Mouse (Mus musculus): ENCODE data around the gene Arf4. TPM values are rescaled to one million over a fixed set of nuclear protein-coding genes. Genes with fewer than 3 reads are reported as not detected.

The Arf4 gene
- total RNA-seq (2021), result 100 to 1,000 TPM; 108 to 114 TPM
- long read RNA-seq, experiment 1, transcript Arf4-201 (6 exons, 2,165 nt), result major isoform, 88 of 91 reads
- long read RNA-seq, experiment 1, partial matches to known transcripts, result 0 of 91 reads
- long read RNA-seq, experiment 1, other reads (novel, unspliced or antisense), result 3 of 91 reads
- long read RNA-seq, experiment 2, transcript Arf4-201 (6 exons, 2,165 nt), result major isoform, 64 of 67 reads
- long read RNA-seq, experiment 2, partial matches to known transcripts, result 1 of 67 reads
- long read RNA-seq, experiment 2, other reads (novel, unspliced or antisense), result 2 of 67 reads

DNA sequence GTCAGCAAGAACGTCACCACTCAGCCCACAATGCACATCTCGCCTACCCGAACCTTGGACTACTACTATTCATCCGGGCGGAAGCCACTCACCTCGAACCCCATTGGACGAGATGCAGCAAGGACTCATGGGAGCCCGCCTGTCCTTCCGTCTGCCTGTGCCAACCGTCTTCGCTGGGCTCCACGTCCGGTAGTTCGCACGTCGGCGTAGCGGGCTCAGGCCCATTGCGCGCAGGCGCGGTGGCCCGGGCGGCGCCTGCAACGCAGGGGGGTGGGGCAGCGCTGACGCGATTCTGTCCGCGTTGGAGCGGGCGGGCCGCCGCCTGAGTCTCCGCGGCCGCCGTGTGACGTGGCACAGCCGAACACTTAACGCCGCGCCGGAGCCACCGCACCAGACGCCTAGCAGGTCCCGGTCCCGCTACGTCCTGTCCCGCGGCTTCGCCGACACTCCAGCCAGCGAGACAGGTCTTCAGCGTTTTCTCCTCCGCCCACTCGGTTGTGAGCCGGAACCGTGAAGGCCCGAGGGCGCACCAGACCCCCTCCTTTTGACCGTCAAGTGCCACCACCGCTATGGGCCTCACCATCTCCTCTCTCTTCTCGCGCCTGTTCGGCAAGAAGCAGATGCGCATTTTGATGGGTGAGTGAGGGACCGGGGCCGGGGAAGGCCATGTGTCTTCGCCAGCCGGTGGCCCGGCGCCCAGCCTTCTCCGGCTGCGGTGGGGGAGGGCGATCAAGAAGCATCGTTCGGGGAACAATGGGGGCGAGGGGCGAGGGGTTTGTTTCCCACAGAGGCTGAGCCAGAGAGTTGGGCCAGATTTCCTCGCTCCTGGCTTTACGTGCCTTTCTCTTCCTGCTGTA lies at the start of gene Arf4:
Gene Arf4, plus strand, starts transcription at position 224 of the 857 bp plus-strand sequence.
- intact Hi-C loops (cut with DNase I), result loop anchor here (2.0 to 5.0 kb wide), 3 partner anchors 31 to 151 kb away; partner anchors contain the start of gene Pde12
- no peak for TF ChIP-seq CTCF (IDR thresholded peaks at IDR 0.05)

DNA sequence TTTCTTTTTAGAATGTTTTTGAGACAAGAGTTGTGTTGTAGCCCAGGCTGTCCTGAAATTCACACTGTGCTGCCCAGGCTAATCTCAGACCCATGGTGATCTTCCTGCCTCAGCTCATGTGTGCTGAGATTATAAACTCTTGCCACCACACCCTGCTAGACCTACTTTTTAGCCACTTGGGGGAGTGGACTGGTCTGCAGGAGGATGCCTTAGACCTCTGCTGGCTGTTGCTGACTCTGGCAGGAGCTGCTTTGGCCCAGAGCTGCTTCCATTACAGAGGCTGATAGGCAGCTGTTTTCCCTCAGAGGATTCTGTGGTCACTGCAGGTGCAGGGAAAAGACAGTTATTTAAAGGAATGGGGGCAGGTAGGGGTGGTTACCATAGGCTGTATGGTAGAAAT lies 46.5 kb upstream of the Arf4 start:
- Histone ChIP-seq H3K4me3 (no peak overlapping the region), H3K27ac (no peak overlapping the region)
- intact Hi-C loops (cut with DNase I), result no loop called here
- no peak for TF ChIP-seq CTCF (IDR thresholded peaks at IDR 0.05)
- no peak for DNase-seq (ENCODE audit: extremely low spot score in 1 of 2, low spot score in 2 of 2)

More for the DNA sequence above, at the start of gene Arf4:
- H3K4me3 ChIP-seq, result peak within 1 kb of the TSS; percentile 73
- peak within 1 kb of the TSS; percentile 94 for H3K27ac ChIP-seq
- DNase-seq (ENCODE audit: extremely low spot score in 1 of 2, low spot score in 2 of 2), result peak; percentile 98 to 99

GRCm38 (mm10) chr14:26593281-26593895 lies 44.5 kb upstream of the Arf4 start:
- intact Hi-C loops (cut with DNase I), result no loop called here
- no peak overlapping the region for H3K4me3 ChIP-seq
- no peak overlapping the region for H3K27ac ChIP-seq
- no peak for DNase-seq (ENCODE audit: extremely low spot score in 1 of 2, low spot score in 2 of 2)
- no peak for TF ChIP-seq CTCF (IDR thresholded peaks at IDR 0.05)

GRCm38 (mm10) chr14:26595167-26595566 lies 42.7 kb upstream of the Arf4 start:
- Histone ChIP-seq H3K27ac (no peak overlapping the region), H3K4me3 (no peak overlapping the region)
- no peak for DNase-seq (ENCODE audit: extremely low spot score in 1 of 2, low spot score in 2 of 2)
- intact Hi-C loops (cut with DNase I), result loop anchor here (1.0 kb wide), 1 partner anchor 15 kb away; no protein-coding TSS in a partner anchor
- no peak for TF ChIP-seq CTCF (IDR thresholded peaks at IDR 0.05)

- intact Hi-C loops (cut with DNase I), result loop anchor here (1.0 kb wide), 1 partner anchor 16 kb away; no protein-coding TSS in a partner anchor
- no peak overlapping the region for H3K27ac ChIP-seq
- DNase-seq (ENCODE audit: extremely low spot score in 1 of 2, low spot score in 2 of 2), result no peak
- TF ChIP-seq CTCF (IDR thresholded peaks at IDR 0.05), result no peak
- no peak overlapping the region for H3K4me3 ChIP-seq
Measured at GRCm38 (mm10) chr14:26595695-26596365, 42.0 kb upstream of the Arf4 start.

DNA sequence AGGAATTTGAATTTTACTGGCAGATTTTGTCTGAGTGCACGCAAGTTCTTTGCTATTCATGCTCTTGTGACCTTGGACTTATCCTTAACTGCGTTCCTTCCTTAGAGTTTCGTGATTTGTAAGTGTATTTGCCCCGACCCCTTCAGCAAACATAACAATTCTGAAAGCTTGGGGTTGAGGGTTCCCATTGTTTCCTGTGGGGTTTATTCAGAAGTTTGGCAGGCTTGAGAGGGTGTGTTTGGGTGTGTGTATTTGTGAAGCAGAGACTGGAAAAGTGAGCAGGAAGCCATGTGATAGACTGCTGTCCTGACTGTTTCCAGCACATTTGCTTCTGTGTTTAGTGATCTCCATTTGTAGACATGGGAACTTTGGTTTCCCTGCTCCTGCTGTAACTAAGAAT lies 32.5 kb upstream of the Arf4 start:
- Histone ChIP-seq H3K4me3 (no peak overlapping the region), H3K27ac (no peak overlapping the region)
- TF ChIP-seq CTCF (IDR thresholded peaks at IDR 0.05), result no peak
- intact Hi-C loops (cut with DNase I), result no loop called here
- no peak for DNase-seq (ENCODE audit: extremely low spot score in 1 of 2, low spot score in 2 of 2)

DNA sequence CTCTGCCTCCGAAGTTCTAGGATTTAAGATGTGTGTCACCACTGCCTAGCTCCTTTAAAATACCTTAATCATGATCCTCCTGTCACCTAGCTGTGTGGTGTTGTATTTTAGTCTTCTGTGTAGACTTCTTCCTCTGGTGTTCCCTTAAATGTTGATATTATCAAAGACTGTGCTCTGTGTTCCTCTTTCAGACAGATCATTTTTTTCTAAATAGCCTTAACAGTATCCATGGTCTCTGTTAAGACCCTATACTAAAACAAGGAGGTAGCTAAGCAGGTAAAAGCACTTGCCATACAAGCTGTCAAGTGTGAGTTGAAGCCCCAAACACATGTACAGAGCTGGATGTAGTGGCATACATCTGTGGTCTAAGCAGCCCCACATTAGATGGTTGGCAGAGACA lies 28.2 kb upstream of the Arf4 start:
- no peak for DNase-seq (ENCODE audit: extremely low spot score in 1 of 2, low spot score in 2 of 2)
- no peak for TF ChIP-seq CTCF (IDR thresholded peaks at IDR 0.05)
- intact Hi-C loops (cut with DNase I), result no loop called here

DNA sequence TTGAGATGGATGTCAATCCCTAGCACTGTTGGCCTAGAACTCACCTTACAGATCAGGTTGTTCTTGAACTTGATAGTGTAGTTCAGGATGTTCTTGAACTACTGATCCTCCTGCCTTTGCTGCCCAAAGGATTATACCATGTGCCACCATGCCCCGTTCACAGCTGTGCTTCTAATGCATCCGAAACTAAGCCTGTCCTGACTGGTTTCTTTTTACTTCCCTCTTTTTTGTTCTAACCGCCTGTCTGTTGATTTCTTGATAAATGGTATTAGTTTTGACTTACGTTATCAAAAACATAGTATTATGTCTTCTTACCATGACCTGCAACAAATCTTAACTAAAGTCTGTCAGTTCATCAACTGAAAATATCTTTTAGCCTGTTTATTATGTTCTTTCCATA lies 27.2 kb upstream of the Arf4 start:
- no peak for TF ChIP-seq CTCF (IDR thresholded peaks at IDR 0.05)
- no peak for DNase-seq (ENCODE audit: extremely low spot score in 1 of 2, low spot score in 2 of 2)
- H3K27ac ChIP-seq, result no peak overlapping the region
- intact Hi-C loops (cut with DNase I), result no loop called here
- H3K4me3 ChIP-seq, result no peak overlapping the region

More for the DNA sequence above, 28.2 kb upstream of the Arf4 start:
- Histone ChIP-seq H3K27ac (no peak overlapping the region), H3K4me3 (no peak overlapping the region)

GRCm38 (mm10) chr14:26625301-26625700 lies 12.6 kb upstream of the Arf4 start:
- no peak for DNase-seq (ENCODE audit: extremely low spot score in 1 of 2, low spot score in 2 of 2)
- no peak overlapping the region for H3K4me3 ChIP-seq
- intact Hi-C loops (cut with DNase I), result no loop called here

GRCm38 (mm10) chr14:26626605-26627140 lies 11.2 kb upstream of the Arf4 start:
- no peak for TF ChIP-seq CTCF (IDR thresholded peaks at IDR 0.05)
- no peak for DNase-seq (ENCODE audit: extremely low spot score in 1 of 2, low spot score in 2 of 2)
- no peak overlapping the region for H3K4me3 ChIP-seq
- intact Hi-C loops (cut with DNase I), result no loop called here
- no peak overlapping the region for H3K27ac ChIP-seq

More at GRCm38 (mm10) chr14:26625301-26625700, 12.6 kb upstream of the Arf4 start:
- H3K27ac ChIP-seq, result no peak overlapping the region
- TF ChIP-seq CTCF (IDR thresholded peaks at IDR 0.05), result no peak

Data from left cerebral cortex, adult 2 months (tissue).